Mouse (Mus musculus) heart, embryonic 11.5 days (tissue): ENCODE results near the gene Olfr370. TPM values are rescaled to one million over a fixed set of nuclear protein-coding genes. Genes with fewer than 3 reads are reported as not detected.

Experiments used
- ATAC-seq: fragments of 200-750 bp; cut with Nextera tagmentation; replicated peaks from 2 replicates; pipeline ENCODE4 v1.8.0; 2017; ENCODE audit warnings: moderate library complexity; ENCODE audit not compliant: insufficient number of reproducible peaks, low FRiP score, low TSS enrichment
- H3K27ac ChIP-seq: fragments of 300-500 bp; sonication (generic); 2 replicates; pipeline ENCODE4 v1.5.1; 2014; ENCODE audit warnings: mild to moderate bottlenecking, low read depth, low read length
- H3K27me3 ChIP-seq: fragments of 300-500 bp; sonication (generic); 2 replicates; pipeline ENCODE4 v1.6.1; 2014; ENCODE audit warnings: mild to moderate bottlenecking, low read length, mixed read lengths; ENCODE audit not compliant: control insufficient read depth, insufficient read depth
- H3K36me3 ChIP-seq: fragments of 300-500 bp; sonication (generic); 2 replicates; pipeline ENCODE4 v1.6.1; 2014; ENCODE audit warnings: mild to moderate bottlenecking, low read length, moderate library complexity, mixed read lengths; ENCODE audit not compliant: control insufficient read depth, insufficient read depth
- H3K4me1 ChIP-seq: fragments of 300-500 bp; sonication (generic); 2 replicates; pipeline ENCODE4 v1.6.1; 2014; ENCODE audit warnings: low read length; ENCODE audit not compliant: control insufficient read depth, insufficient read depth
- H3K4me2 ChIP-seq: fragments of 300-500 bp; sonication (generic); 2 replicates; pipeline ENCODE4 v1.6.1; 2014; ENCODE audit warnings: mild to moderate bottlenecking, moderate library complexity
- H3K4me3 ChIP-seq: fragments of 300-500 bp; sonication (generic); 2 replicates; pipeline ENCODE4 v1.5.1; 2014; ENCODE audit warnings: low read depth, low read length
- H3K9ac ChIP-seq: fragments of 300-500 bp; sonication (generic); 2 replicates; pipeline ENCODE4 v1.6.1; 2014; ENCODE audit warnings: mild to moderate bottlenecking, low read depth, low read length, moderate library complexity
- H3K9me3 ChIP-seq: fragments of 300-500 bp; sonication (generic); replicated peaks from 2 replicates; pipeline ENCODE4 v1.6.1; 2016; ENCODE audit warnings: low read length; ENCODE audit not compliant: control insufficient read depth
- WGBS: fragments of 180-500 bp; shearing (Covaris S2); extraction: QIAGEN DNeasy Blood & Tissue Kit; methylation state at CpG from one replicate; pipeline ENCODE4 v1.1.7; 2014; ENCODE audit not compliant: insufficient replicate concordance; 5-methylcytosine and 5-hydroxymethylcytosine counted together
- polyA plus RNA-seq: library from polyadenylated mRNA; unstranded; fragments of >200 nt; fragmentation: Nextera tagmentation; extraction: Ambion mirVana; gene quantifications from 2 replicates; pipeline ENCODE4 v1.2.1, GENCODE M21; 2014

The Olfr370 gene
- polyA plus RNA-seq, 1 experiment from 2014 or later, result not detected

- Histone ChIP-seq H3K9me3 (no peaks in the 10 kb centered on the region), H3K9ac (no peak overlapping the region), H3K4me2 (no peak overlapping the region), H3K27ac (no peak overlapping the region), H3K4me1 (peaks cover 20% of the 10 kb centered on the region), H3K4me3 (no peak overlapping the region), H3K36me3 (no peaks in the 10 kb centered on the region), H3K27me3 (no peaks in the 10 kb centered on the region)
- ATAC-seq, result no peak
- 91% methylated on average over 5 of the region's 5 CpGs for WGBS
Measured at GRCm38 (mm10) chr8:83588886-83589285, 53.3 kb downstream of the Olfr370 start.

- Histone ChIP-seq H3K27ac (no peak overlapping the region), H3K9ac (no peak overlapping the region), H3K36me3 (no peaks in the 10 kb centered on the region), H3K9me3 (no peaks in the 10 kb centered on the region), H3K4me1 (peaks cover 20% of the 10 kb centered on the region), H3K27me3 (no peaks in the 10 kb centered on the region), H3K4me3 (no peak overlapping the region), H3K4me2 (no peak overlapping the region)
- 87% methylated on average over 7 of the region's 7 CpGs for WGBS
- no peak for ATAC-seq
Measured at GRCm38 (mm10) chr8:83590488-83591023, 55.0 kb downstream of the Olfr370 start.

GRCm38 (mm10) chr8:83592682-83593081, 57.1 kb downstream of the Olfr370 start:
- 81% methylated on average over 3 of the region's 3 CpGs for WGBS
- H3K4me1 ChIP-seq, result peaks cover 16% of the 10 kb centered on the region
- H3K27me3 ChIP-seq, result no peaks in the 10 kb centered on the region
- no peaks in the 10 kb centered on the region for H3K9me3 ChIP-seq
- no peaks in the 10 kb centered on the region for H3K36me3 ChIP-seq
- ATAC-seq, result no peak
- H3K4me2 ChIP-seq, result peak overlapping the region; percentile 93
- H3K4me3 ChIP-seq, result peak overlapping the region; percentile 91
- no peak overlapping the region for H3K27ac ChIP-seq
- H3K9ac ChIP-seq, result peak overlapping the region; percentile 54; the same call in 1 of the 2 replicates

GRCm38 (mm10) chr8:83593325-83594166, 58.0 kb downstream of the Olfr370 start:
- Histone ChIP-seq H3K9ac (peak overlapping the region; percentile 87), H3K27me3 (no peaks in the 10 kb centered on the region), H3K4me1 (peaks cover 9% of the 10 kb centered on the region), H3K4me2 (peak overlapping the region; percentile 93), H3K27ac (peak overlapping the region; percentile 82), H3K9me3 (no peaks in the 10 kb centered on the region), H3K36me3 (no peaks in the 10 kb centered on the region), H3K4me3 (peak overlapping the region; percentile 91)
- 7% methylated on average over 22 of the region's 22 CpGs for WGBS
- ATAC-seq, result no peak; the same call in 1 of the 2 replicates

GRCm38 (mm10) chr8:83594167-83595049, 58.8 kb downstream of the Olfr370 start:
- peak overlapping the region; percentile 87 for H3K9ac ChIP-seq

More at GRCm38 (mm10) chr8:83594167-83595049, 58.8 kb downstream of the Olfr370 start:
- no peaks in the 10 kb centered on the region for H3K27me3 ChIP-seq
- H3K9me3 ChIP-seq, result no peaks in the 10 kb centered on the region
- H3K27ac ChIP-seq, result peak overlapping the region; percentile 90
- ATAC-seq, result peak; percentile 99
- WGBS, result under 1% methylated on average over 43 of the region's 43 CpGs
- H3K4me3 ChIP-seq, result peak overlapping the region; percentile 91
- peak overlapping the region; percentile 93 for H3K4me2 ChIP-seq
- H3K4me1 ChIP-seq, result peaks cover 9% of the 10 kb centered on the region
- no peaks in the 10 kb centered on the region for H3K36me3 ChIP-seq

Other genes starting within 250 kb of the Olfr370 start
- not detected in 2 replicates for gene Ucp1, start 245.4 kb upstream of the Olfr370 start, polyA plus RNA-seq
- 12.7 and 14.0 TPM in 2 replicates for gene Elmod2, start 203.3 kb upstream of the Olfr370 start, polyA plus RNA-seq
- not detected in 2 replicates for gene Mgat4d, start 187.3 kb upstream of the Olfr370 start, polyA plus RNA-seq
- gene Clgn, start 145.9 kb upstream of the Olfr370 start, polyA plus RNA-seq, result 0.07 and 0.20 TPM in 2 replicates
- gene Scoc, start 77.4 kb upstream of the Olfr370 start, polyA plus RNA-seq, result 92.8 and 95.5 TPM in 2 replicates
- gene Ndufb7, start 30.9 kb downstream of the Olfr370 start, polyA plus RNA-seq, result 546 and 556 TPM in 2 replicates
- gene Tecr, start 72.2 kb downstream of the Olfr370 start, polyA plus RNA-seq, result 531 and 534 TPM in 2 replicates
- 51.2 and 51.5 TPM in 2 replicates for gene Dnajb1, start 72.4 kb downstream of the Olfr370 start, polyA plus RNA-seq
- 171 and 180 TPM in 2 replicates for gene Gipc1, start 116.9 kb downstream of the Olfr370 start, polyA plus RNA-seq
- gene Ptger1, start 130.9 kb downstream of the Olfr370 start, polyA plus RNA-seq, result 0.13 and 0.63 TPM in 2 replicates
- gene Pkn1, start 163.4 kb downstream of the Olfr370 start, polyA plus RNA-seq, result 17.0 and 21.2 TPM in 2 replicates
- 143 and 150 TPM in 2 replicates for gene Ddx39, start 179.4 kb downstream of the Olfr370 start, polyA plus RNA-seq
- gene Adgre5, start 205.5 kb downstream of the Olfr370 start, polyA plus RNA-seq, result 17.6 and 18.8 TPM in 2 replicates